ENCODE assay signal across 18 mouse cellular contexts in genomic region chr9:89220704-89221287, GRCm38 (mm10). TPM values are rescaled to one million over a fixed set of nuclear protein-coding genes. Genes with fewer than 3 reads are reported as not detected.
"Had no signal": no experiment of that assay in that cellular context is flagged by ENCODE, and none has a peak within 500 bp of the region (broad histone marks: within the 10 kb centered on the region; RNA-seq: fewer than 3 reads in every experiment).

No protein-coding gene starts in this region.

RNA-seq across cellular contexts. Expression of gene Gm29094, which starts 21.6 kb away (rescaled TPM):
- total RNA-seq: layer of hippocampus, adult 2 months; layer of hippocampus, postnatal 25 days; left cerebral cortex, adult 18-20 months; left cerebral cortex, postnatal 25 days; megakaryocyte-erythroid progenitor cell, adult 5-6 weeks; midbrain, postnatal 0 days had no signal
- polyA plus RNA-seq: kidney, adult 2 months; kidney, embryonic 14.5 days; large intestine, adult 2 months; limb, embryonic 10.5 days; limb, embryonic 13.5 days; liver, embryonic 13.5 days; liver, embryonic 16.5 days; lung, adult 2 months; midbrain, postnatal 0 days; neural tube, embryonic 11.5 days; small intestine, adult 2 months; spleen, adult 2 months; thymus, adult 2 months had no signal

RNA-seq across cellular contexts. Expression of gene Bcl2a1b, which starts 21.8 kb away (rescaled TPM):
- total RNA-seq: megakaryocyte-erythroid progenitor cell, adult 5-6 weeks had no signal
